Mouse (Mus musculus) bone marrow, adult 2 months (tissue): ENCODE results near the gene Tdrd5. TPM values are rescaled to one million over a fixed set of nuclear protein-coding genes. Genes with fewer than 3 reads are reported as not detected.

Experiments
- H3K27ac ChIP-seq: fragments of 200-500 bp; 2 replicates; pipeline ENCODE4 v1.5.1; 2012; ENCODE audit warnings: low read depth, mild to moderate bottlenecking, control low read depth, inconsistent platforms, low read length; ENCODE audit not compliant: control insufficient read depth, poor library complexity, insufficient read depth
- H3K4me1 ChIP-seq: fragments of 200-500 bp; 2 replicates; pipeline ENCODE4 v1.6.1; 2011; ENCODE audit warnings: low read length; ENCODE audit not compliant: control insufficient read depth, insufficient read depth
- H3K4me3 ChIP-seq: fragments of 200-500 bp; replicated peaks from 2 replicates; pipeline ENCODE3; 2011; ENCODE audit warnings: mild to moderate bottlenecking, low read depth, low read length, control low read depth; ENCODE audit not compliant: control insufficient read depth
- CTCF ChIP-seq: fragments of 200-500 bp; IDR thresholded peaks from 2 replicates; pipeline ENCODE4 v1.5.1; 2011; ENCODE audit warnings: low read length, control low read depth; ENCODE audit not compliant: control insufficient read depth, insufficient read depth
- POLR2A ChIP-seq: fragments of 200-500 bp; IDR thresholded peaks from 2 replicates; pipeline ENCODE4 v1.6.1; 2011; ENCODE audit warnings: low read depth, mild to moderate bottlenecking, control low read depth, low read length, borderline replicate concordance; ENCODE audit not compliant: control insufficient read depth
- WGBS: fragments of 180-500 bp; shearing (Covaris S2); methylation state at CpG from one replicate; pipeline ENCODE4 v1.1.7; 2018; 5-methylcytosine and 5-hydroxymethylcytosine counted together
- polyA plus RNA-seq: library from polyadenylated mRNA; stranded (reverse); fragments of >200 nt; gene quantifications from 2 replicates; pipeline ENCODE4 v1.2.4, GENCODE M21; 2011; ENCODE audit warnings: low replicate concordance; ENCODE audit not compliant: missing spikeins, insufficient read depth, insufficient read length

The Tdrd5 gene
- polyA plus RNA-seq, 1 experiment: not detected

- WGBS: 86% methylated on average over 6 of the region's 6 CpGs
- H3K4me1 ChIP-seq: no peaks in the 10 kb centered on the region
- H3K4me3 ChIP-seq: no peak overlapping the region
- TF ChIP-seq POLR2A: no peak
- no peak for TF ChIP-seq CTCF
- H3K27ac ChIP-seq: no peak overlapping the region
These were observed 72.3 kb downstream of the Tdrd5 start for GRCm38 (mm10) chr1:156231122-156231521.

DNA sequence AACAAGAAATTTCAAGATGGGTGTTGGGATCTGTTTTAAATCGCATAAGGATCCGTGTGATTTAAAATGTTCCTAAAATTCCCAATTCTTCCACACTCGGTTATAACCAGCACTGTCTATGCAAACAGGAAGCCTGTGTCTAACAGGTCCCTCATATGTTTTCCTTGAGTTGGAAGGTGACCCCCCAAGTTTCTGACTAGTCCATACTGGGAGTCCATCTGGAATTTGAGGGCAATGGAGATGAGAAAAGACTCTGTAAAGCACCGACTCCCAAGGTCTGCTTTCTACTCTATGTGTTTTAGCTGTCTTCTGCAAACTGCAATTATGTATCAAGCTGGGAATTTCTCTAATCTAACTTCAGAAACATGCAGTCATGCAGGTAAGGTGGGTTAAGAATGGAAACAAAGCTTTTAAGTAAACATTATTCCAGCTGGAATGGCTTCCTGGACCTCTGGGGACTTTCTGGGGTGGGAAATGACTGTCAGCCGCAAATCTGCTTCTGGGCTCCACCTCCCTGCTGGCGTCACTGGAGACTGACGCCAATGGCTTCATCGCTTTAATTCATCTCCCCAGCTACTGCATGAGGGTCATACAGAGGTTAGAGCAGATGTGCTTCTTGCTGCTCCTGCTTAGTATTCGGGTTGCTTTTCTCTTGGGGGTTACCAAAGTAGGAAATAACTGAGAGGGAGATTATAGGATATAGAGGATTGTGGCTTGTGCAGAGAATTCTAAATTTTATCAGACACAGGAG lies 73.0 kb downstream of the Tdrd5 start:
- Histone ChIP-seq H3K4me1 (no peaks in the 10 kb centered on the region), H3K27ac (no peak overlapping the region), H3K4me3 (no peak overlapping the region)
- WGBS: 67% methylated on average over 9 of the region's 9 CpGs
- no peak for TF ChIP-seq POLR2A
- no peak for TF ChIP-seq CTCF

DNA sequence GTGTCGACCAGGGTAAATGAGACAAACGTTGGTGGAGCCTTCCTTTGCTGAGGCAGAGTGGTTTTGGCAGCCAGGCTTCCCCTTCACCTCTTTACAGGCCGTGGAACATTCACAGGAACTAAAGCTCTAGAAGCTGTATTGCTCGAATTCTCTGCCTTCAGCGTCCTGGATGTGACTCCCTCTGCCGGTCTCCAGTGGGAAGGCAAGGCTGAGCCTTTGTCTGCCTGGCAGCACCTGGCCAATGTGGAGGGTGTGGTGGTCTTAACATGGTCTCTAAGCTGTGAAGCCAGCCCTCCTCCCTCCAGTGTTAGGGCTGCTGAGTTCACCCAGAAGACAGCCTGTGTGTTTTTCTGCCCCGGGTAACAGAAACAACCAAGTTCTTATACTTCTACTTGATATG lies 74.0 kb downstream of the Tdrd5 start:
- TF ChIP-seq POLR2A (no peak), CTCF (peak; percentile 55)
- no peaks in the 10 kb centered on the region for H3K4me1 ChIP-seq
- no peak overlapping the region for H3K27ac ChIP-seq
- WGBS: 7% methylated on average over 7 of the region's 7 CpGs
- H3K4me3 ChIP-seq: no peak overlapping the region

DNA sequence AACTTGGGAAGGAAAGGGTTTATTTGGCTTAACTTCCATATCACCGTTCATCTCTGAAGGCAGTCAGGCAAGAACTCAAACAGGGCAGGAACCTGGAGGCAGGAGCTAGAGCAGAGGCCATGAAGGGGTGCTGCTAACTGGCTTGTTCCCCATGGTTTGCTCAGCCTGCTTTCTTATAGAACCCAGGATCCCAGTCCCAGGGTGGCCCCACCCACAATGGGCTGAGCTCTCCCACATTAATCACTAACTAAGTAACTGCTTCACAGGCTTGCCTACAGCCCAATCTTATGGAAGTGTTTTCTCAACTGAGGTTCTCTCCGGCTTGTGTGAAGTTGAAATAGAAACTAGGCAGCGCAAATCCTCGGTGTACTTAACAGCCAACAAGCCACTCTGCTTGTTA lies 74.7 kb downstream of the Tdrd5 start:
- no peak for TF ChIP-seq POLR2A
- no peak for TF ChIP-seq CTCF
- no peaks in the 10 kb centered on the region for H3K4me1 ChIP-seq
- no peak overlapping the region for H3K27ac ChIP-seq
- H3K4me3 ChIP-seq: no peak overlapping the region
- 84% methylated on average over 4 of the region's 4 CpGs for WGBS

GRCm38 (mm10) chr1:156226903-156227302 lies 76.6 kb downstream of the Tdrd5 start:
- H3K4me1 ChIP-seq: no peaks in the 10 kb centered on the region
- no peak overlapping the region for H3K4me3 ChIP-seq
- no peak for TF ChIP-seq POLR2A
- no peak for TF ChIP-seq CTCF
- H3K27ac ChIP-seq: no peak overlapping the region
- WGBS: 60% methylated on average over 5 of the region's 5 CpGs

- Histone ChIP-seq H3K4me1 (no peaks in the 10 kb centered on the region), H3K27ac (no peak overlapping the region), H3K4me3 (no peak overlapping the region)
- 77% methylated on average over 13 of the region's 13 CpGs for WGBS
- TF ChIP-seq POLR2A (no peak), CTCF (no peak)
These were observed 81.1 kb downstream of the Tdrd5 start for GRCm38 (mm10) chr1:156222205-156223000.

DNA sequence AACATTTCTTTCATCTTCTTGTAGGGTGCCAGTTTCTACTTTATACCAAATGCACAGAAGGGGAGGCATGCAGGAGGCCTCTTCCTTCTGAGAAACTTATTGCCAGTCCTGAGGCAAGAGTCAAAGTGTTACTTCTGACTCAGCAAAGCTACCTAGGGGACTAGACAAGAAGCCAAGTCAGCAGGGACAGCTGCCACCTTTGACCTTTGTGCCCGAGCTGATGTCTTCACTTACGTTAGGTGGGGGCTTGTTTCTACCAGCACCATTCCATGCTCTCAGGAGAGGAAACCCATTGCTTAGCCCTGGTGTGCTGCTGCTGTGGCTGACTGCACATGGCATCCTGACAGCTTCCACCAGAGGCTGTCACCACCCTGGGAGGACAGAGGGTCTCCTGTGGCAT lies 82.1 kb downstream of the Tdrd5 start:
- Histone ChIP-seq H3K4me1 (no peaks in the 10 kb centered on the region), H3K4me3 (no peak overlapping the region), H3K27ac (no peak overlapping the region)
- 80% methylated on average over 2 of the region's 2 CpGs for WGBS
- no peak for TF ChIP-seq POLR2A
- TF ChIP-seq CTCF: no peak

GRCm38 (mm10) chr1:156218573-156218972 lies 84.9 kb downstream of the Tdrd5 start:
- Histone ChIP-seq H3K4me3 (no peak overlapping the region), H3K4me1 (no peaks in the 10 kb centered on the region), H3K27ac (no peak overlapping the region)
- 78% methylated on average over 2 of the region's 2 CpGs for WGBS
- no peak for TF ChIP-seq CTCF
- TF ChIP-seq POLR2A: no peak
